Mouse (Mus musculus) mouse trophoblast stem cell (cell line): ENCODE data around the gene Nxph3.
"Not testable (repeated sequence)": the region's sequence is repeated elsewhere in the genome, so short reads cannot be mapped to it uniquely, and the experiment has no call there.

Experiments
- in situ Hi-C, 2 experiments: fragments of 300-500 bp; cut with MseI, MboI; formaldehyde crosslinking; loops; 2 replicates in 1 of 2; 3 replicates in 1 of 2; pipeline ENCODE4 v1.15.1; 2025

Nxph3 gene

DNA sequence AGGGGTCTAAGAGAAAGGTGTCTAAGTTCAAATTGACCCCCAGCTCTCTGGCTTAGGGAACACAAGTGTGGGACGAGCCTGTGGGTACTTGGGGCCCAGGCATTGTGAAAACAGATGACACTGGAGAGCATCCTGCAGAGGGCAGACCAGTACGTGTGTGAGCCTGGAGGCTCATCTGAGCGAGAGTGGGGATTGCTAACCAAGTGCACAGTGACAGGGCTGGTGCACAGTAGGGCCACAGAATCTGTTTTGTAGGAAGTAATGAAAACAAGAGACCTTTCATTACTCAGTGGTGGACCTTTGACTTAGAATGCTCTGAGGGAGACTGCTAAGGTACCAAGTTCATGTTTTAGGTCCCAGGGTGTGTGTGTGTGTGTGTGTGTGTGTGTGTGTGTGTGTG lies 5.6 kb upstream of the Nxph3 start:
- in situ Hi-C loops = loop anchor here (5.0 to 10.0 kb wide), 2 partner anchors 125 to 138 kb away; partner anchors contain the start of gene Slc35b1 (in 1 of the 2)

DNA sequence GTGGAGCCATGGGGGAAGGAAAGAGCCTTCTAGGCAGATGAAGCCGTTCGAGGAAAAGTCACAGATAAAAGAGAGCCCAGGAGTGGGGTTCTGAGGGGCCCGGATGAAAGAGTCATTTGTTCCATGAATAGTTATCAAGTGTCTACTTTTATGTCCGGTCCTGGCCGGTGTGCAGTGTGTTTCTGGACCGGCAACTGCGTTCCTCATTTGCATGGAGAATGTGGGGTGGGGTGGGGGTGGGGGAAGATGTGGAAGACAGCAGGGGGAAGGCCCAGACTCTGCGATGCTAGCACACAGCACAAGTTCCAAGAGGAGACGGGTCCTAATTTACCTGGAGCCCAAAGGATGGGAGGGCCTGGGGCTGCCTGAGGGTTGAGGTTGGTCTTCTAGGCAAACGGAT lies 4.9 kb upstream of the Nxph3 start:
- in situ Hi-C loops = no loop called here

DNA sequence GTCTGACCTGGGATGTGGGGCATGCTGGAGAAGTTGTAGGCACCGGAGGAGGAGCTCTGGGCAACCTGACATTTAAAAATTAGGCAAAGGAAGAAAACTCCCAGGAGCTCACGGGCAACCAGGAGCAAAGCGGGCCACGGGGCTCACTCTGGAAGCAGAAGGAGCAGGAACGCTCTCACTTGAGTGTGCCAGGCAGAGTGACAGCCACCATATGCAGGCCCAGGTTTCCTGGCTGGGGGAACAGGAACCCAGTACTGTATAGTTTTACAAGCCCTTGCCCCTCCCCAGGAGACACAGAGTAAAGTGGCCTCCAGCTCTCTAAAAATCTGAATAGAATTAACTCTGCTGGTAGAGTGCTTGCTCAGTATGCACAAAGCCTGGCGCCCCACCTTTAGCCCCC lies 2.8 kb upstream of the Nxph3 start:
- in situ Hi-C loops = no loop called here

DNA sequence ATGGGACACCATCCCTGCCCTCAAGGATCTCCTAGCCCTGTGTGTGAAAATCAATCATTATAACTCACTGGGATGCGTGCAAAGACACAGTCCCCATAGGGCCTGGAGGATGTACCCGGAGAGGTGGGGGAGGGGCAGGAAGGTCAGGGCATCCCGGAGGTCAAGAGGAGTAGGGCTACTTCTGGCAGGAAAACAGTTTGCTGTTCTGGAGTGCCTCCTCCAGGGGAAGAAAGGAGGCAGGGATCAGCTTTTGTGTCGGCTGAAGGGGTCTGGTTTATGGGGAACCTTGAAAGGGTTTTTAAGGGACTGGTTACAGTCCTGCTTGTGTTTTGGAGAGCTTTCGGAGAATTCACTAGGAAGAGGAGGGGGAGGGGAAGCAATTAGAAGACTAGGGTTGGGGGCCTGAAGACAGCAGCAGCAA lies 2.1 kb upstream of the Nxph3 start:
- in situ Hi-C loops = no loop called here

DNA sequence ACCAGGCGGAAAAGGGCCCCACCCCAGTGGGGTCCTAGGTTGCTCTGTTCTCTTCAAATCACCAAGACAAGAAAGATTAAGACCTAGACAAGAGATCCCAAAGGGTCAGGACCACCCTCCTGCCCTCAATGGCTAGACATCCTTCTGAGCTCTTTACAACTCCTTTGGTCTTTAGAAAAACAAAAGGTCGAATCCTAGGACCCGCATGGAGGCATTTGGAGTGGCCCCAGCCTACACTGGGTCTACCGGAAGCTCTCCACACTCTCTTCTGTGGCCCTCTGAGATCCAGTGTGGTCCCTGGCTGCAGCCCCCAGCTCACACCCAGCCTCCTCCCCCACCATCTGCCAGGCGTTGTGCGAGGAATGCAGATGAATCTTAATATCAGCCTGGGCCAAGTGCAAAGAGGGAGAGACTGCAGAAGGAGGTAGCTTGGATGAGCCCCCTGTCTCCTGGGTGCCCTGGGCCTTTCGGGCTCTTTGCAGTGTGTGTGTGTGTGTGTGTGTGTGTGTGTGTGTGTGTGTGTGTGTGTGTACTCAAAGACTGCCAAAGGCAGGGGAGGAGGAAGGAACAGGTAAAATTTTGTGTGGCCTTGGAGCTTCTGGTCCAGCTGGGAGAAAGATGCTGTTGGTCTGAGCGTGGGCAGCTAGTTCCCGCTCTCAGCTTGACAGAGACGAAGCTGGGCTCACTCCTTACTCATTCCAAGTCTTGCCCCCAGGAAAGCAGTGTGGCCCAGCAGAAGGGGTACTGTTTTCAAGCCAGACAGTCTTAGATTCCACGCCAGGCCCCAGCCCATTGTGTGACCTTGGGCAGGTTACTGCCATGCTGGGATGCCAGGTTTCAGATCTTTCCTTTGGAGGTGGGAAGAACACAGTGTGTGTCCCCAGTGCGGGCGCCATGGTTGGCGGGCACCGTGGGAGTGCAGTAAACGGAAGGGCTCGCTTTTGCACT lies 1.3 kb upstream of the Nxph3 start:
- in situ Hi-C loops = no loop called here

DNA sequence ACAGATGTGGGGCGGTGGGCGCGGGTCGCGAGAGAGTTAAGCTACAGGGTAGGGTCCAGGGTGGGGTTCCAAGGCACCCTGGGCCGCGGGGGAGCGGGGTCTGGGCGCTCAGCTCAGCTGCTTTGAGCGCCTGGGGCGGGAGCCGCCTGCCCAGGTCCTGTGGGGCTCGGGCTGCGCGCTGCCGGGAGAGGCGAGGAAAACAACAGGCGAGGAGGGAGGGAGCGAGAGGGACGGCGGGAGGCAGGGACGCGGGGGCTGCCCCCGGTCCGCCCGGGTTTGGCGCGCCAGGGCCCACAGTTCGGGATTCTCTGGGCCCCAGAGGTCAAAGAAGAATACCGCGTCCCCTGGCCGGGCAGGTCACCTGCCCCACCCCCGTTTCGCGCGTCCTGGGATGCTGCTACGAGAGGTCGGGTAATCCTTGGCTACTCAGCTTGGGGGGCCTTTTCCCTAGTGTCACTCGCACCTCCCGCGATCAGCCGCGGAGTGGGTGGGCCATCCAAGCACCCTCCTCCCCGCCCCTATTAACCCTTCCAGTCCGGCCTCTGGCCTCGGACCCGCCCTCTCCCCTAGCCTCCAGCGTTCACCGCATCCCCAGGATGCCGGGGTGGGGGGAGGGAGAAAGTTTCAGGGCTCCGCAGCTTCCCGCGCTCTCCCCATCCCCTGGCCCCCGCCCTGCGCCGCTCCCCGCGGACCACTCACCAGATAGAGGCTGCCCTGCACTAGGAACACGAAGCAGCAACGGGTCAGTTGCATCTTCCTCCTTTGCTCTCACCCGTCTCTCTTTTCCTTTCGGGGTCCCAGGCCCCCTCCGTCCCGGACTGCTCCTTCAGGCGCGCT lies 691 bp downstream of the Nxph3 start:
- in situ Hi-C loops = no loop called here

DNA sequence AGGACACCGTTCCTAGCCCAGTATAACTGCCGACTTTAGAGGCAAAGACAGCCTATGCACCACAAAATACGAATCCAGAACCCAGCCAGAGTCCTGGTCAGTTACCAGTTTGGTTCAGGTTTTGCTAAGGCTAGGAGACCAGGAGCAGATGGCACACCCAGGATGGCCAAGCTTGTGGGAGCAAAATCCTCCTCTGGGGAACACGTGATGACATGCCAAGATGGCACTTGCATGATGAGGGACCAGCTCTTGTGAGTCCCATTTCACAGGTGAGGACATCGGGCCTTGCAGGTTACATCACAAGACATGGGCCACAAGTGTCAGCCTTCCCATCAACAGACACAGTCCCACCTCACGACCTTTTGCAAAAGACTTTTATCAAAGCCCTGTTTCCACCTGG lies 2.0 kb downstream of the Nxph3 start:
- in situ Hi-C loops = no loop called here

DNA sequence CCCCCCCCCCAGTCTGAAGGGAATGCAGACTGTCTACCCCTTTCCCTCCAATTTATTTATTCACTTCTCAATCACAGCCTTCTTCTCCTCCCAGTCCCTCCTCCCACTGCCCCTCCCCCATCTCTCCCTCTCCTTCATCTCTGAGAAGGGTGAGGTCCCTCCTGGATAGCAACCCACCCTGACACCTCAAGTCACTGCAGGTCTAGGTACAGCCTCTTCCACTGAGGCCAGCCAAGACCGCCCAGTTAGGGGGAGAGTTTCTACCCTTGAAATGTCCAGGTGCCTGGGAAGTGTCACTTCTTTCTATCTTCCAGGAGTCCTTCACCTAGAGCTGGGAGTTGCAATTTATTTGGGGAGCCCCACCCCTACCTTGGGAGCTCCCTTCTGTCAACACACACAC lies 2.5 kb downstream of the Nxph3 start:
- in situ Hi-C loops = no loop called here

DNA sequence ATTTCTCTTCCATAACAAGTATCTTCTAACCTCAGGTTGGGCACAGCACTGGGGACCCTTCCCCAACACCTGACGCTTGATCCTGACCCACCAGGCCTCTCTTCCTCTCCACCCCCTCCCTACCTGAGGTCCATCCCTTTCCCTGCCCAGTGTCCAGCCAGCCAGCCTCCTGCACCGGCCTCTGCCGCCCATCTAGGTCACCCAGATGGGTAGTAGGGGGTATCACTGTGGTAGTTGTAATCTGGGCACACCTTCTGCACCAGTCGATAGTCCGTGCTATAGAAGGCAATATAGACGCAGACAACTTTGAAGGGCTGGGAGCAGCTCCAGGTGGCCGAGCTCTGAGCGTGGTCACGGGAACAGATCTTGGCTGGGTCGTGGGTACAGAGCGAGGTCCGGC lies 3.7 kb downstream of the Nxph3 start:
- in situ Hi-C loops = no loop called here

DNA sequence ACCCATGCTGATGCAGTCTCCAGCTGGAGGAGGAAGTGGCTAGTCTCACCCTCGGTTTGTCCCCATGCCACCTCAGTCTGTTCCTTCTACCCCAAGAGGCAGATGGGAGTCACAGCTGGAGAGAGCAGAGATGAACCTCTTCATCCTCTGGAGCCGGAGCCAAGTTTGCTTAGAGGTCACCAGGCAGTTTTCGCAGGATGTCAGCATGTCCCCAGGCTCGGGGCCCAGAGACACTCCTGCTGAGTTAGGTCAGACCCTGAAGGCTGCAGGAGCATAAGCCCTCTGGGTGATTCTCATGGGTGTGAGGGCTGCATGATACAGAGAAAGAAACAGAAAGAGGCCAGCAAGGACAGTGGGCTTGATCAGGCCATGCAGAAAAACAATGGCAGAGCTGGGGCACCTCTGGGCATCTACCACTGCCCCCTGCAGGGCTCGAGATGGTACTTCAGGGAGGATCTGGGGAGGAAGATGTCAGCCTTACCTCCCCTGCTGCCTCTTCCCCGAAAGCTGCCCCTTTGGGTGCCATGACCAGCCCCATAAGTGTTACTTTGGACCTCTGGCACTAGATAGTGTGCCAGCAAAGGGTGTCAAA lies 5.1 kb downstream of the Nxph3 start:
- in situ Hi-C loops = no loop called here

DNA sequence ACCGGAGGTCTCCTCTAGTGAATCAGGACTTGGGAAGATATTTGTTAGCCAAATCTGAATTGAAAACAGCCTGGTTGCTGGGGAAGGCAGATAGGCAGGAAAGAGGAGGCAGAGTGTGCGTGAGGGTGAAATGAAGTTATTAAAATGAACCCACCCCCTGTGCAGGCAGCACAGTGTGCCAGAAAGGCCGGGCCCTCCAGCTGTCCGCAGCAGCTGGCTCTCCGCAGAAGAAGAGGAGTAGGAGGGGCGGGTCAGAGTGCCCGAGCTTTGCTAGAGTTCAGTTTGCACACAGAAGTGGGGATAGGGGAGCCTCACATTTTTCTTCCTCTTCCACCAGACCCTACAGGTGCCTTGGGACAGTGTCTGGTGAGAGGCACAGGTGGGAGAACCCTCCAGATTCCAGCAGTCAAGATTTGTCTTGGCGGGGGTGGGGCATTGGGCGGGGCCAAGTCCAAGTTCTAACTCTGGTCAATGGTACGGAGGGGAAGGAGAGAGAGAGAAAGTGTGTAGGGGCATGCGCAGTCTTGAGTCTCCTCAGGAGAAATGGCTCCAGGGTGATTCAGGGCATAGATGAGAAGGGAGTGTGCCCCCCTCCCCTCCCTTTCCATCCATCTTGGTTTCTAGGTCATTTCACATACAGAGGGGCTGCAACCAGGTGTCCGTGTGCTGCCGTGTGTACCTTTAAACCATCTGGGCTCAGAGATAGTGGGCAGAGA lies 6.0 kb downstream of the Nxph3 start:
- in situ Hi-C loops = no loop called here

DNA sequence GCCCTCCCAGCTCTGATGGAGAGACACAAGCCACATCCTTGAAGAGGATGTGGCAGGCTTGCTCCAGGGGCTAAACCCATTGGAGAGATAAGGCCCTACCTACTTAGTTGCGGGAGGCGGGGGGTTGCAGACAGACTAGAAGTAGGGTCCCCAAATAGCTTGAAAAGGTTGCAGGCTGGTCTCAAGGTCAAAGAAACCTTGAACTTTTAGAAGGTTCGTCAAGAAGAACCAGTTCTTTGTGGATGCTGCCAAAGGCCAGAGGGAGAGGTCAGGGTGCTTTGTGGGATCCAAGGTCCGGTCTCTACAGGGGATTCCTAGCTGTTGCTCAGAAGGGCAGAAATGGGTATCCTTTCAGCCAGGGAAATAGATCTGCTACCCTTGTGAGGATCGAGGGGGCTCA lies 6.6 kb downstream of the Nxph3 start:
- in situ Hi-C loops = no loop called here

DNA sequence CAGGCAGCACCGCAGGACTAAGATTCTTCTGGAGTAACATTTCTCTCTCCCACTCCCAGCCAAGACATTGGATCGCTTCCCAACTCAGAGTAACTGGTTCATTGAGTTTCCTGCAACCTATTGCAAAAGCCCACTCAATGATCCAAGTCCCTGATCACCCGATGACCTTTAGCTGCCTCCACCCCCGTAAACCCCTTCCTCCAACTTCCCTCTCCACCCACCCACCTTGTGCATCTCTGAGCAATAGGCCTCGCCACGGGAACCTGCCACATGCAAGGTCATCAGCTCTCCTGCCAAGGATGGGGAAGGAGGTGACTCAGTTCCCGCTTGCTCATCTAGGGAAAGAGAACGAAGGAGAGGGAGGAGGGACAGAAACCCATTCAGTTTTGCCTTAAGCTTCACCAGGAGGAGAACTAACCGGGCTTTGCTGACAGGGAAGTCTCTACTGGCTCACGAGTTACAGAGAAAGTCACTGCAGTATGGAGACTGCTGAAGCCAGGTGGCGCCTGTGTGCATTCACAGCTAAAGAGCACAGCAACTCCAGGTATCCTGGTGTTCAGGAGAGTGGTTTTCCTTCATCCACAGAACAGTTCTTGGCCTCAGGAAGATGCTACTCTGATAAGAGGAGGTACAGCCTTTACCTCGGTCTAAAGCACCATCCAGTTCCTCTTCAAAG lies 7.2 kb downstream of the Nxph3 start:
- in situ Hi-C loops = no loop called here

DNA sequence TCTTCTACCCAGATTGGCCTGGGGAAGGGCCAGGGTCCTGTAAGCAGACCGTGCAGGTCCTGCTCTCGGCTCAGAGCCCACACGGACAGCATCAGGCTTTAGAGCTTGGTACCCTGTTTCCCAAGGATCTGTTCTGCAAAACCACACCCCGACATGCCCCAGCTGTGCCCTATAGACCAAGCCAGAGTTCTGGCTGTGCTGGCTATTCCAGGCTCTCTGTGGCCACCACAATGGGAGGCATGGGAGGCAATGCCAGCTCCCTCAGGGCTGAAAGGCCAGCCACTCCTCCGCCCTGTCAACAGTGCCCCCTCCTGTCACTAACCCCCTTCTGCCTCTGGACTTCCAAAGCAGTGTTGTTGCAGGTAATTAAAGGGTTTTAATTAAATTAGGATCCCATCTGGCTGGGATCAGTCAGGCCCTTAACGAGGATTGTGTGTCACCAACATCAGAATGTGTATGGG lies 10.1 kb downstream of the Nxph3 start:
- in situ Hi-C loops = no loop called here

DNA sequence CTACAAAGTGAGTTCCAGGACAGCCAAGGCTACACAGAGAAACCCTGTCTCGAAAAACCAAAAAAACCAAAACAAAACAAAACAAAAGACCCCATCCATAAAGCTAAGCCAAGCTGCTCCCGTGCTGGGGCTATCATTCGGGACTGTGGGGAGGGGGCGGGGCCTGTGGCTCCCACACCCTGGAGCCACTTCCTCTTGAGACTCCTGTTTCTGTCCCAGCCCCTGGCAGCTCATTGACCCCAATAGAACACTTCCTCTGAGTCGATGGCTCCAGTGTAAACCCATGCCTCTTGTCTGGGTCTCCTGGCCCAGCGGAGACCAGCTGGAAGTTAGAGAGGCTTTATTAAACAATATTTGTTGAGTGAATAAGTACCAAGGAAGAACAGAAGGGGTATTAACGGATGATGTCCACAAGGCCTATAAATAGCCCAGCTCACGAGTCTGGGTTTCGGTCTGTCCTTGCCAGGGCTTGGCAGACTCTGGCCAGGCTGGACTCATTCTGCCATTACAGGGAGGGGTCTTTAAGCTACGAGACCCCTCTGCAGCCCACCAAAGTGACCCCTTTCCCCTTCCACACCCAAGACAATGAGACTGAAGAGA lies 10.7 kb downstream of the Nxph3 start:
- in situ Hi-C loops = no loop called here

DNA sequence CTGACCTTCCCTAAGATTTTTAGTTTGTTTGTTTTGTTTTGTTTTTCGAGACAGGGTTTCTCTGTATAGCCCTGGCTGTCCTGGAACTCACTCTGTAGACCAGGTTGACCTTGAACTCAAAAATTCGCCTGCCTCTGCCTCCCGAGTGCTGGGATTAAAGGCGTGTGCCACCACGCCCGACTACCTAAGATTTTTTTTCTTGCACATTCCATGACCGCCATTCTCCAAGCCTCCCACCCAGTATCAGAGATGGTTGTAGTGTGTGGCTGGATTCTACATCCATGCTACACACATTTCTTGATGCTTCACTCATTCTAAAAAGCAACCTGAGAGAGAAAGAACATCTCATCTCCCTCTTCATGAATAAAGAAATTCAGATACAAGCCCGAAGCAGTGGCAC lies 12.5 kb downstream of the Nxph3 start:
- in situ Hi-C loops = not testable (repeated sequence)

DNA sequence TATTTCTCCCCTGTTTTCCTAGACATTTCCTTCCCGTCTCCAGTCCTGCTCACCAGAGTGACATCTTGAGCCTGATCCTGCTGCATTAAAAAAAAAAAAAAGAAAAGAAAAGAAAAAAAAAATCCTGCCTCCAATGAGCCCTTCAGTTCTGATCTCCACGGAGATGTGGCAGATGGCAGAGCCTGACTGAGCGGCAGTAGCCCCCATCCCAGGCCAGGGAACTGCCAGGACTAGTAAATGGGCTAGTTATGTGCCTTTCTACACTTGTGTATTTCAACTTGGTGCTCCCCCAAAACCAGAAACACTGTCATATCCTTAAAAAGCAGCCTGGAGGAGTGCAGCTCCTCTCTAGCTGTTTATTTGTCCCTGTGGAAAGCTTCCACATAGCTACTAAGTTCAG lies 13.5 kb downstream of the Nxph3 start:
- in situ Hi-C loops = no loop called here

DNA sequence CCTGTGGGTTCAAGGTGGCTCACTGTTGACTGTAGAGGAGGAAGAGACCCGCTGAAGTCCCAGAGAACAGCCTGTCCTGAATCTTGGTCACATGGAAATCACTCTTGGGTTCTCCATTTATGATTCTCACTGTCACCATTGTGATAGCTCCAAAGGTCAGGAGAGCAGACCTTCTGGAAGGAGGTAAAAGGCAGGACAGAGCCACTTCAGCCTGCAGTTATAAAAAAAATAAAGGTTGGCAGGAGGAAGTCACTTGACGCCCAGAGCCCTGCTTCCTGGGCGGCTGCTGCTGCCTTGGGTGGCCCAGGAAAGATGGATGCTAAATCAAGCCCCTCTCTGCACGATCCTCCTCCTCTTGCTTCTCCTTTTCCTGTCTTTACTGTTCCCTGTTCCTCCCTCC lies 14.0 kb downstream of the Nxph3 start:
- in situ Hi-C loops = no loop called here

DNA sequence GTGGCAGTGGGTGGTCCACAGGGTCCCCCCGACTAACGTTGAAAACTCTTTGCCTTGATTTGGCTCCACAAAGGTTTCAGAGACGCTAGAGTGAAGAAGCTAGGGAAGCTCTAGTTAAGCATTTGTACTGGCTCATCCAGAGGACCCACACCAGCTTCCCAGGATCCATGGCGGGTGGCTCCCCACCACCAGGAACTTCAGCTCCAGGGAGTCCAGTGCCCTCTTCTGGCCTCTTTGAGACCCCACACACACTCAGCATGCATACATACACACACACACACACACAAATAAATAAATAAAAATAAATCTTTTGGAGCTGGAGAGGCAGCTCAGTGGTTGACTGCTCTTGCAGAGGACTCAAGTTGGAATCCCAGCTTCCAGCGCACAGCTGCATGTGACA lies 16.4 kb downstream of the Nxph3 start:
- in situ Hi-C loops = no loop called here

DNA sequence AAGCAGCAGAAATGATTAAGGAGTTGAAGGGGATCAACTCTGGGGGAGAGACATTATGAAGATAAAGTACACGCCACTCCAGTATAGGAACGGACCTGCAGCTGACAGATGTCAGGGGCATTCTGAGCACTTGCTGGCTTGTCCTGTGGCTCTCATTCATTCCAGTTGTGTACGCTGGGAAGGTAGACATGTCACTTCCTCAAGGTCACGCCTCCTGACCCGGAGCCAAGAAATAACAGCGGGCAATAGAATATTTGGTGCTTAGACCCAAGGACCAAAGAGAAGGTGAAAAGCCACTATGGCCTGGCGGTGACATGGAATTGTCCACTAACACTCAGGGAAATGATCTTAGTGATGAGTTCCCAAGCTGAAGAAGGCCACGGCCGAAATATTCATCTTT lies 18.5 kb downstream of the Nxph3 start:
- in situ Hi-C loops = no loop called here

DNA sequence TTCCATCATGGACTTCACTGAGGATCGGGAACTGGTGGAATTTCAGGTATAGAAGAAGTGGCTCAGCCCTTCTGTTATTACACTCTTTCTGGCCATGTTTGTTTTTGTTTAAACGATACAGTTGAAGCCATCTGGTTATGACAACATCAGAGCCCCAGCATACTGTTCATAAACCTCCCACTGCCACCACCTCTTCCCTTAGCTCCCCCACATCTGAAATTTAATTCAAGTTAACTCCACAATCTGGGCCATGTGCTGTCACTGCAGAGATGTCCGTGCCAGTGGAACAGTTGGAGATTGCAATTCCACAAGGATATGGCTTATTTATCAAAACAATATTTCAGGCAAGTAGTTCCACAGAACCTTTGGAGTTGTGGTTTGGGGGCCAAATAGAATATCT lies 20.0 kb downstream of the Nxph3 start:
- in situ Hi-C loops = no loop called here
